Mouse (Mus musculus) natural killer cell, adult 2 months (primary cell): ENCODE measurements at regions not wholly inside any gene's neighbourhood (a gene's known extent, or its start where the extent isn't known, plus 50 kb on each side); places are given as distances from the start of the nearest gene placed in this dataset.
"Not testable (repeated sequence)": the region's sequence is repeated elsewhere in the genome, so short reads cannot be mapped to it uniquely, and the experiment has no call there.

Experiments
- DNase-seq, 2 experiments: peaks; one replicate each; pipeline ENCODE4 v3.0.0; 2022; ENCODE audit warnings: low spot score in 2 of 2

DNA sequence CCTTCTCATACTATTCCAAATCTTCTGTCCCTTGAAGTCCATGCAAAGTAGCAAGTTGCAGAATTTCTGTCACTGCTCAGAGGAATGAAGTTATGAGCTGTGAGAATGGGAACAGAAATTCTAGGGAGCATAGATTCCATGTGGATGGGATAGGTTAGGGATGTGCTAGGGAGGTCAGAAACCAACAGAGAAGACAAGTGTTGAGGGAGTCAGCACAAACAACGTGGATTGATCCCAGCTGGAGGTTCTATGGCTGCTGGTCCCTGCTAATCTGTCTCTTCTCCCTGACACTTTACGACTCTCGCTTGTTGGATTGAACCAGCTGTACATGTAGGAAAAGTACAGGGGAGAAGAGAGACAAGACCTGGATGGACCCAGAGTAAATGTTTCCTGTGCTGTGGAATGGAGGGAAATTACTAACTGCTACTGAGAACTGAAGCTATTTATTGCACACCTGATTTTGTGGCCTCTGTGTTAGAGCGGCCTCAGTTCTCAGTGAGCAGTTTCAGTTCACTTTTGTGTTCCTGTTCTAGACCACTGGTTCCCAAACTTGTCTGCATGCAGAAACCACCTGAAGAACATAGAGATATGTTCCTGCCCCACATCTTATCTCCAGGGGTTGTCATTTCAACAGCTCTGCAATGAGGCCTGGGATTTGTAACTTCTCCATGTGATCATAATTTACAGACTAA is 151.0 kb downstream of the Ube2e3 start:
- peak in 1 of 2 experiments; percentile 28 for DNase-seq

GRCm38 (mm10) chr2:79022954-79023353 is 155.0 kb downstream of the Ube2e3 start:
- DNase-seq, result no peak

DNA sequence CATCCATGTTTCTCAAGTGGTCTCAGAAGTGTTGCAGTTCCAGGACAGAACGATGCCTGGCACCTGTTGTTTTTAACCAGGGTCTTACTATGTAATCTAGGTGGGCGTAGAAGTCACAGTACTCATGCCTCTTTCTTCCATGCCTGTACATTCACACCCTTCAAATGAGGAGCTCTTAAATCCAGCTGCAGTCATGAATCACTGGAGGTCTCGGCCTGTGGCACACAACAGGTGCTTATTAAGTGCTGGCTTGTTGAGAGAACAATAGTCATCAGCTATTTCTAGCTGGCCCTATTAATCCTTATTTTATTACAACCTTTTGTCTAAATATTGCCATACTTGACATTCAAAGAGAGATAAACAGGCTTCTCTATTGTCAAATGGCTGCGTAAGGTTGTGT is 157.8 kb downstream of the Ube2e3 start:
- no peak for DNase-seq

GRCm38 (mm10) chr2:79030990-79031389 is 163.1 kb downstream of the Ube2e3 start:
- DNase-seq, result no peak

GRCm38 (mm10) chr2:79036296-79036695 is 168.4 kb downstream of the Ube2e3 start:
- no peak for DNase-seq

DNA sequence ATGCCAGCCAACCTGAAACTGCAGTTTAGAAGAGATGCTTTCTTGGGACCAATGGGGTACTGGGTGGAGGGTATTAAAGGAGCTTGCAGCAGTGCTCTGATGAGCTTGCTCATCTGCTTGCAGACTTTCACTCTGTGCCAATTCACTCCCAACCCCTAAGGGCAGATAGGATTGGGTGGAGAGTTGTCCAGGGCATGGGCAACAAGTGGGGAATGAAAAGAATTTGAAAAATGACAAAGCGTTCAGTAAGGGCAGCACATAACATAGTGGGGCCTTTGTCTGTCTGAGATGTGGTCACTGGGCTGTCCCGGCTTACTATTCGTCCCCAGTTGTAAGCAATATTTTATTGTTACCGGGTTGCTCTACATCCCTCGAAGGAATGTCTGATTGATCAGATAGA is 170.7 kb downstream of the Ube2e3 start:
- DNase-seq, result no peak

- DNase-seq, result not testable (repeated sequence)
Measured at GRCm38 (mm10) chr2:79044804-79045203, 176.9 kb downstream of the Ube2e3 start.

GRCm38 (mm10) chr2:79045508-79045907 is 177.6 kb downstream of the Ube2e3 start:
- DNase-seq, result no peak

GRCm38 (mm10) chr2:79048020-79048419 is 180.1 kb downstream of the Ube2e3 start:
- DNase-seq, result no peak

- no peak for DNase-seq
Measured at GRCm38 (mm10) chr2:79048777-79049537, 181.0 kb downstream of the Ube2e3 start.

DNA sequence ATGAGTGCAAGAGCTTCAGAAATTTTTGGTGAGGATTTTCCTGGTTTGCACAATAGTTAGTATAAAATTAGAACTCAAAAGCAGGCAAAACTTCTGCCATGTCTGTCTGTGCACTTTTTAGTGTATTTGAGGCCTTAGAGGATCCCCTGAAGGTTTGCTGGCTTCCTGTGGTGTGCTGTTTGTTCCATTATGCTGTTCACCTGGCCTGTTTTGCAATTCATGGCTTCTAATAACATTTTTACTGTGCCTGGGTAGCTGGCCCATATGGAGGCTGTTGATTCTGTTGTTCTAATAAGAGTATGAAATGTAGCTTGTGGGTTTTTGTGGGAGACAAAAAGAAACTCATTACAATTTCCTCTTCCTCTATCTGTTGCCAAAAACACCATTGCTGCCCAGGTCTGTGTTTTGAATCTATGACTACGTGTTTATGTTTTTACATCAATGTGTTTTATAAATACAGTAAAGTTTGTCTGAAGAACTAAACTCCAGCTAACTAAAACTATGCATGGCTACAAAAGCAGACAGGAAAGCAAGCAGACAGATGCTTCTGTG is 182.6 kb downstream of the Ube2e3 start:
- no peak for DNase-seq

- no peak for DNase-seq
Measured at GRCm38 (mm10) chr2:79052226-79052625, 184.3 kb downstream of the Ube2e3 start.

DNA sequence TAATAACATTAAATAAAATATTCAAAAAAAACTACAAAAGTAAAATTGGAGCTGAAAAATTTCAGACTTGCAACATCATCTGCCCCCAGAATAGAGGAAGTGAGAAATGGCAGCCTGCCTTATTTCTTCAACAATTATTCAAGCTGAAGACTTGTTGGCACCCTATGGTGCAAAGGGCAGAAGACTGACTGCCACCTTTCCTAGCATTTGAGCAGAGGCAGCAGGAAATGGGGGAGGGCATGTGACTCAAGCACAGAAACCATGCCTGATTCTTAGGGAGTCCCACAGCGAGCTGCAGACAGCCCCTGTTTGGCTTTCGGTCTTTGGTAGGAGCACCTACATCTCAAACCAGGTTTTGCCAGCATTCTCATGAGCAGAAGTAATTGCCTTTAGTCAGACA is 188.2 kb downstream of the Ube2e3 start:
- DNase-seq, result peak in 1 of 2 experiments; percentile 60

DNA sequence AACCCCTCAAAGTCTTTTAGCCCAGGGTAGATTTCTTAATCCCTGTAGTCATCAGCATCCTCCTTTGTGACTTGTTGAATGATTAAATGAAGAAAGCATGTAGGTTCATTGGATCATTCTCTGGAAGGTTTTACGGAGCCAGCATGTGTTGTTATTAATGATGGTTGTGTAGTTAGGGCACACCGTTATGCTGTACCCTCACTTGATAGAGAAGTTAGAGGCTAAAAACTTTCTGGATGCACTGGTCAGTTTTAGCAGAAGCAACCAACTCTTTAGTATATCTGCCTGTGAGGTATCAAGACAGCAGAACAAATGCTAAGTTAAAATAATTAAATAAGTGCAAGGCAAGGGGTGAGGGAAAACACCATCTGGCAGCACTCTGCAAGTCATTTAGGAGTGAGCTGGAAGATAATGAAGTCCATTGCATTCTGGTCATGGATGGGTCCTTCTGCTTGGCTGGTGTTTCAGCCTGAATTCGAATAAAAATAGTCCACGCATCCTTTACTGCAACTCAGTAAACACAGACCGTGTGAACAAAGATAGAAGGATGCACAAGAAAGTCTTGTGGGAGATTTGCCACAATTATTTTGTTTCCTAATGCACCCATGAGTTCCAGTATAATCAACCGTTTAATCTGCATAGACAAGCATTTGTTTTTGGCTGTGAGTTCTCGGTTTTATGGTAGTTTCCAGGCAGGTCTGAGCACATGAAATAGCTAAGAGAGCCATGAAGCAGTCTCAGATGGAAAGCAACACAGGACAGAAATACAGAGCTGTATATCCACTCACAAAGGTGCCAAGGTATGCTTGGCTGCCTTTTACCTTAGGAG is 191.4 kb downstream of the Ube2e3 start:
- DNase-seq, result no peak

DNA sequence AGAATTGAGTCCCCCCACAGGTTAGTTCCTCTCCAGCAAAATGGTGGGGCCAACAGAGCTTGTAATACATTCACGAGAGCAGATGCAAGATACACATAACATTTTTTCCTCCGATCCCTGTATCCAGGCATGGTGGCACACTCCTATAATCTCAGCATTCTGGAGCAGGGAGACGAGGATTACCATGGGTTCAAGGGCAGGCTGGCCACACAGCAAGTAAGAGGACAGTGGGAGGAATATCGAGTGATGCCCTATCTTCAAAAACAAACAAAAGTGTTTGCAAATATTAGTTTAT is 192.0 kb downstream of the Ube2e3 start:
- DNase-seq, result peak in 1 of 2 experiments; percentile 10

GRCm38 (mm10) chr2:79060320-79060719 is 192.4 kb downstream of the Ube2e3 start:
- peak in 1 of 2 experiments; percentile 59 for DNase-seq

GRCm38 (mm10) chr2:79061645-79062044 is 193.6 kb upstream of the Itga4 start:
- no peak for DNase-seq

DNA sequence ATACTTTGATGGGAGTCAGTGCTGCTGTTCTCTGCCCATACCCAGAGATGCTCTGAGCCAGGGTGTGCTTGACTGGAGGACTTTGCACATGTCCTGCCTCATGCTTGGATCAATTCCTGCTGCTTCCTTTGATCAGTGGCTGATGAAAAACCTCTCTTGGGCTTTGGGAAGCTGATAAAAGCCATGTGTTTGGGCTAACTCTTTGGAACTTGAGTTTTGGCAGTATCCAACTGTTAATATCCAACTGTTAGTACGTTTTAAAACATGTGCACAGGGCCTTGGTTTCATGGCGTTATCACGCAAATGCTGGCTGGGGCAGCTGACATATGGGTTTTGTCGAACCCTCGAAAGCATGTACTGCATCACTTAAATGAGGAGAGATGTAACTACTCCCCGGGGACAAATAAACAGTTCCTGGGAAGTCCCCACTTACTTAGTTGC is 193.0 kb upstream of the Itga4 start:
- DNase-seq, result peak in 1 of 2 experiments; percentile 9

GRCm38 (mm10) chr2:79063641-79064040 is 191.6 kb upstream of the Itga4 start:
- no peak for DNase-seq

DNA sequence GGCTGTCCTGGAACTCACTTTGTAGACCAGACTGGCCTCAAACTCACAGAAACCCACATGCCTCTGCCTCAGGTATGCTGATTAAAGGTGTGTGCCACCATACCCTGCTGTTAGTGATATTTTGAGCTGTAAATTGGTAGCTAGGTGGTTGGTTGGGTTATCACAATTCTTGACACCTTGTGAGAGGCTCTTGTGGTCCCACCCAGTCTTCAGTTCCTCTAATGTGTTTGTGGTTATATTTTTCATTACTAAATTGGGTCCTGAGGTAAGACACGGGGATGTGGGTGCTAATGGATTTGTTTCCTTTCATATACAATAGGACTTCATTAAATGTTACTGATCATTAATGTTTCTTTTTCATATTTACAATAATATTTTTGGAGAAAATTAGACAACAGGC is 189.9 kb upstream of the Itga4 start:
- peak; percentile 18 to 39 for DNase-seq

- DNase-seq, result no peak
Measured at GRCm38 (mm10) chr2:79076115-79076514, 179.1 kb upstream of the Itga4 start.

GRCm38 (mm10) chr2:79078836-79079394 is 176.3 kb upstream of the Itga4 start:
- DNase-seq, result no peak
